Mouse (Mus musculus): Measurements from ENCODE around the gene Zdhhc12. TPM values are rescaled to one million over a fixed set of nuclear protein-coding genes. Genes with fewer than 3 reads are reported as not detected.
A peak's percentile ranks its signal among the peaks of the same experiment; 100 is the strongest.

Zdhhc12 gene
- polyA plus RNA-seq, 1 experiment, result 58.2 TPM

DNA sequence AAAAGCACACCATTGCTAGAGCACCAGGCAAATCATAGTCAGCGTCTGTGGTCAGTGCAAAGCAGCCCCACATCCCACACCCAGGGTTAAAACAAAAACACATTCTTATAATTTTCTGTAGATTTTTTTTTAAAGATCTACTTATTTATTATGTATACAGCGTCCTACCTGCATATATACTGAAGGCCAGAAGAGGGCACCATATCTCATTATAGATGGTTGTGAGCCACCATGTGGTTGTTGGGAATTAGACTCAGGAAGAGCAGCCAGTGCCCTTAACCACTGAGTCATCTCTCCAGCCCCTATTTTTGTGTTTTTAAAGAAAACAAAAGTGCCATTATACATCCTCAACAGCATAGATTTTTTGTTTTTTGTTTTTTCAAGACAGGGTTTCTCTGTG, 35.3 kb upstream of the Zdhhc12 start:
- no peaks in the 10 kb centered on the region for H3K36me3 ChIP-seq (replicated peaks; ENCODE audit: low read length)
- no peaks in the 10 kb centered on the region for H3K9me3 ChIP-seq
- no peak overlapping the region for H3K4me3 ChIP-seq (replicated peaks)
- H3K4me1 ChIP-seq, result peaks cover 50% of the 10 kb centered on the region
- TF ChIP-seq FLI1 (IDR thresholded peaks at IDR 0.05; ENCODE audit: low read length) (no peak), GATA1 (IDR thresholded peaks at IDR 0.05; ENCODE audit: borderline replicate concordance, low read length) (no peak)
- no peaks in the 10 kb centered on the region for H3K27me3 ChIP-seq (replicated peaks)

DNA sequence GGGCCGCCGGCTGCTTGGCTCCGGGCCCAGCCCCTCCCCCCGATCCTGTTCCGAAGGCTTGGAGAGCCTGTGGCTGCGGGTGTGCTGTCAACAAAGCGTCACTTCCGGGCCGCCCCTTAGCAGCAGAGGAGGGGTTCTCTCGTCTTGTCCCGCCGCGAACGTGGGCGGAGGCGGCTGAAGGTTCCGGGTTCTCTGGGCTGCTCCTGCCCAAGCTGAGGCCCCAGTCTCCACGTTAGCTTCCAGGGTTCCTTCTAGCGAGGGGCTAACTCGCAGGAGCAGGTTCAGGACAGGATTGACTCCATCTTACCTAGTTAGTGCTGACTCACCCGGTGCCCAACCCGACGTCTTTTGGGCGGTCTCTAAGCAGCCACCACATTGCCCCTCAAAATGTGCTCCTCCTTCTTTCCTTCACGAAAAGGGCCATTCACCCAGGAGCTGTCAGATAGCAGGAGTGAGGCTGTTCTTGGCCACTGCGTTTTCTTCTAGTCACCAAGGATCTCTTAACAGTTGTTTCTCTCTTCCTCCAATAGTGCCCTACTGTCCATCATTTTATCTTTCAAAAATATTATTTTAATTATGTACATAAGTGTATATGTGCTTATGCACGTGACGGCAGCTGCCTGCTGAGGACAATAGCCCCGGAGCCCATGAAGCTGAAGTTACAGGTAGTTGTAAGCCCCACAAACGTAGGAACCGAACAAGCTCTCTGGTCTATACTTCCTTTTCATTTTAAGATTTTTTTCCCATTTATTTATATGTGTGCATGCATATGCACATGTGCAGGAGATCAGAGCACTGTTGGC, 31.2 kb upstream of the Zdhhc12 start, which contains the start of gene Zer1:
Gene Zer1, minus strand, starts transcription at position 114 of the 803 bp plus-strand sequence.
- Histone ChIP-seq H3K4me3 (replicated peaks) (peak within 1 kb of the TSS; percentile 99), H3K36me3 (replicated peaks; ENCODE audit: low read length) (peaks cover 30% of the 10 kb centered on the region), H3K4me1 (peaks cover 67% of the 10 kb centered on the region), H3K9me3 (no peaks in the 10 kb centered on the region), H3K27me3 (replicated peaks) (no peaks in the 10 kb centered on the region)
- TF ChIP-seq FLI1 (IDR thresholded peaks at IDR 0.05; ENCODE audit: low read length), result no peak
- TF ChIP-seq GATA1 (IDR thresholded peaks at IDR 0.05; ENCODE audit: borderline replicate concordance, low read length), result no peak

DNA sequence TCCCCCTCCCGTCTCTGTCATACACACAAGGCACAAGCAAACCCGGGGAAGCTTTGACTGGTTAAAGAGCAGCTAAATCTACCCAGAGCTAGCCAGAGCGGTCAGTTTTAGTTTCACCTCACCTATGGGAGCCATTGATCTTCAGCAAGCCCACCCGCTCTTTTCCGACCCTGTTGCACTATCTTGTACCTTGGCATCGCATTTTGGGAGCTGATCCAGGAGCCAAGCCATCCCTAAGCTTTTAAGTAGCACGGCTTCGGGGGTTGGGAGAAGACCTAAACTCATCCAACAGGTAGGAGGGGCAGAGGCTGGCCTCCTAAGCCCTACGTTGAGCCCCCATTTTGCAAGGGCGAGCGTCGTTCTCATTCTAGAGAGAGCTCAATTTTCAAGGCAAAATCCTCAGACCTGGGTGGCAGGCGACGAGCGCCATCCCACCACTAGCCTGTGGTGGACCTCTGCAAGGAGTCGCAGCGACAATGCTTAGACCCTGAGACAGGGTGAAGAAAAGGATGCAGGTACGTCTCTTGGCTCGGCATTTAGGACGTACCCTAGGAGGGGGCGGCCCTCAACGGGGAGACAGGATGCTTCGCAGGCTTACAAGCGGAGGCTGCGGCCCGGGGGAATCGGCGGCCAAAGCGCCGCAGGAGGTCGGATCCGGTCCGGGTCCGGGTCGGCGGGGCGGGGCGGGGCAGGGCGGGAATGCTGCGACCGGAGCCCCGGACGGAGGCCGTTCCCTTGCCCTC, 30.5 kb upstream of the Zdhhc12 start:
- TF ChIP-seq FLI1 (IDR thresholded peaks at IDR 0.05; ENCODE audit: low read length) (no peak), GATA1 (IDR thresholded peaks at IDR 0.05; ENCODE audit: borderline replicate concordance, low read length) (no peak)
- H3K4me1 ChIP-seq, result peaks cover 72% of the 10 kb centered on the region
- H3K4me3 ChIP-seq (replicated peaks), result peak overlapping the region; percentile 99
- peaks cover 33% of the 10 kb centered on the region for H3K36me3 ChIP-seq (replicated peaks; ENCODE audit: low read length)
- H3K27me3 ChIP-seq (replicated peaks), result no peaks in the 10 kb centered on the region
- H3K9me3 ChIP-seq, result no peaks in the 10 kb centered on the region

DNA sequence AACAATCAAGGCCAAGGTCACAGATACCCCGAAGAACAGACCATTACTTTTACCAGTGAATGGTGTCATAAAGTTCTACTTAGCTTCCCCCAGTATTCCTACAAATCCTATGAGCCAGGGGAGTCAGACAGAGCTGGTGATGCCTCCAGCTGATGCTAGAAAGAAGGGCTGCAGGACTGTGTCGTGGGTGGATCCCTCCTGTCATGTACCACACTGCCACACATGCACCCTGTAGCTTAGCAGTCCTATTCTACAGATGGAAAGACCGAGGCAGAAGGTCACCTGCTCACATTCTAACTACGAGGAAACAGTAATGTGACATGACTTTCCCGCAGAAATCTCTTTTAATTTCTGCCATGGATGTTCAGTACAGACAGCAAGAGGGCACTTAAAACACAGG, 29.3 kb upstream of the Zdhhc12 start:
- no peaks in the 10 kb centered on the region for H3K27me3 ChIP-seq (replicated peaks)
- no peaks in the 10 kb centered on the region for H3K9me3 ChIP-seq
- no peak for TF ChIP-seq FLI1 (IDR thresholded peaks at IDR 0.05; ENCODE audit: low read length)
- no peak for TF ChIP-seq GATA1 (IDR thresholded peaks at IDR 0.05; ENCODE audit: borderline replicate concordance, low read length)
- H3K36me3 ChIP-seq (replicated peaks; ENCODE audit: low read length), result peaks cover 43% of the 10 kb centered on the region
- H3K4me1 ChIP-seq, result peaks cover 68% of the 10 kb centered on the region
- H3K4me3 ChIP-seq (replicated peaks), result peak overlapping the region; percentile 99

DNA sequence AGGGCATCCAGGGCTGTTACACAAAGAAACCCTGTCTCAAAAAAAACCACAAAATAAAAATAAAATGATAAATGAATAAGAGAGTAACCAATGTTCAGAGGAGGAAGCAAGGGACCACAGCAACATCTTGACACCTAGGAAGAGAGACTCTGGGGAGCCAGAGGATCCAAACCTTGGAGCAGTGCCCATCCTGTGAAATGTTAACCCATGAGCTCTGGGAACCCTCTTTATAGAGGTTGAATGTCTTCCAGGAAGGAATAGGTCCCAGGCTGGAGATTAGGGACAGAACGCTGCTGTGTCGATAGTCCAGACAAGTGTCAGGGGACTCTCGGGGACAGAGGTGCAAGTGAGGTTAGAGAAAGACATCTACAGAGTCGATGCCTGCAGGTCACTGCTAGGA, 26.8 kb upstream of the Zdhhc12 start:
- peaks cover 72% of the 10 kb centered on the region for H3K4me1 ChIP-seq
- peaks cover 57% of the 10 kb centered on the region for H3K36me3 ChIP-seq (replicated peaks; ENCODE audit: low read length)
- H3K4me3 ChIP-seq (replicated peaks), result peak overlapping the region; percentile 9
- TF ChIP-seq FLI1 (IDR thresholded peaks at IDR 0.05; ENCODE audit: low read length) (no peak), GATA1 (IDR thresholded peaks at IDR 0.05; ENCODE audit: borderline replicate concordance, low read length) (no peak)
- H3K27me3 ChIP-seq (replicated peaks), result no peaks in the 10 kb centered on the region
- H3K9me3 ChIP-seq, result no peaks in the 10 kb centered on the region

DNA sequence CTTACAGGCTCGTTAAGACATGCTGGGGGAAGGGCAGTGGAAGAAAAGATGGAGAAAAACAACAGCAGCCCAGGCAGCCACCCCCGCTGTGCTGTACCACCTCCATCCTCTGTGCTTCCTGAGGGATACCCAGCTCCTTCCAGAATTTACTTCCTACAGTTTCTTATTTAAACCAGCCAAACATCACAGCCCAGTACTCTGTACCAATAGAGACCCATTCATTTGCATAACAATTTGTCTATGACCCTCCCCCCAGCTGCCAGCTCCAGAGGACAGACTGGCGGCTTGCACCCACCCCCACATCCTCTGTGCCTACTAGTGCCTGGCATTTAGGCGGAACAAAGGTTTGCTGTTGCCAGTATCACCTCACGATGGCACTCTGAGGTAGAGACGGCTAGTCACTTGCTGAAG, 26.2 kb upstream of the Zdhhc12 start:
- TF ChIP-seq GATA1 (IDR thresholded peaks at IDR 0.05; ENCODE audit: borderline replicate concordance, low read length), result no peak
- no peak for TF ChIP-seq FLI1 (IDR thresholded peaks at IDR 0.05; ENCODE audit: low read length)
- Histone ChIP-seq H3K9me3 (no peaks in the 10 kb centered on the region), H3K36me3 (replicated peaks; ENCODE audit: low read length) (peaks cover 64% of the 10 kb centered on the region), H3K27me3 (replicated peaks) (no peaks in the 10 kb centered on the region), H3K4me3 (replicated peaks) (no peak overlapping the region), H3K4me1 (peaks cover 72% of the 10 kb centered on the region)

DNA sequence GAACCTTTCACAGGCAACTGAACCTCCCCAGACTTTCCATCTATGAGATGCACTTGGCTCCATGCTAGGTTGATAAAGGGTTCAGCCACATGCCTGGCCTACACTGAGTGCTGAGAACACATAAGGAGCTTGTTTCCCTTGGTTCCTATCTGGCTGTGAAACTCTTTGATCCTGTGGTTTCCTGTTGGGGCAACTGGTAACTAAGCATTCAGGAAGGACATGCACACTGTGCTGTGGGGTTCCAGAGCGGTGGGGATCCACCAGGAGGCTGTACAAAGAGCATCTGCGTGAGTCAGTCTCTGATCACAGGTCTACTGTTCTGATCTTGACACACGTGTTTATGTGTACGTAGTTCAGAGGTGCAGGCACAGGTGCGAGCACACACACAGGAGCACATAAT, 19.1 kb upstream of the Zdhhc12 start:
- Histone ChIP-seq H3K27me3 (replicated peaks) (no peaks in the 10 kb centered on the region), H3K4me1 (peaks cover 85% of the 10 kb centered on the region), H3K9me3 (no peaks in the 10 kb centered on the region), H3K4me3 (replicated peaks) (peak overlapping the region; percentile 79), H3K36me3 (replicated peaks; ENCODE audit: low read length) (peaks cover 80% of the 10 kb centered on the region)
- no peak; the same call in 2 of the 3 replicates for TF ChIP-seq GATA1 (IDR thresholded peaks at IDR 0.05; ENCODE audit: borderline replicate concordance, low read length)
- 0 out of 2 replicates have a peak, but pooled peaks have one; percentile 29 for TF ChIP-seq FLI1 (IDR thresholded peaks at IDR 0.05; ENCODE audit: low read length)

DNA sequence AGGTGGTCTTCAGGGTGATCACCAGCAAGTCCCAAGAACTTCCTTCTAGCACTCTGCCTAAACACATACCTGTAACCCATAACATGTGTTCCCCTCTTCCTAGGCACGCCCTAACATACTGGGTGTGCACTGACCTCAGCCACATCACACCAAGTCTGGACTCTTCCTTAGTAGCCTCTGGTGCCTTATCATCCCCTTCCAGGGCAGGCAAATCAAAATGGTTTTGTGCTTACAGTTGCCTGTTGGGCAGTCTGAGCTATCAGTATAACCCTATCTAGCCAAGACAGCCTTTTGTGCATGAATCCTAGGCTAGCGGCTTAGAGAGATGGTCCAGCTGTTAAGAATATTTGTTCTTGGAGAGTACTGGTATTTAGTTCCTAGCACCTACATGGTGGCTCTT, 18.1 kb upstream of the Zdhhc12 start:
- no peak for TF ChIP-seq FLI1 (IDR thresholded peaks at IDR 0.05; ENCODE audit: low read length)
- TF ChIP-seq GATA1 (IDR thresholded peaks at IDR 0.05; ENCODE audit: borderline replicate concordance, low read length), result no peak
- Histone ChIP-seq H3K4me1 (peaks cover 86% of the 10 kb centered on the region), H3K4me3 (replicated peaks) (no peak overlapping the region), H3K36me3 (replicated peaks; ENCODE audit: low read length) (peaks cover 88% of the 10 kb centered on the region), H3K9me3 (no peaks in the 10 kb centered on the region), H3K27me3 (replicated peaks) (no peaks in the 10 kb centered on the region)

DNA sequence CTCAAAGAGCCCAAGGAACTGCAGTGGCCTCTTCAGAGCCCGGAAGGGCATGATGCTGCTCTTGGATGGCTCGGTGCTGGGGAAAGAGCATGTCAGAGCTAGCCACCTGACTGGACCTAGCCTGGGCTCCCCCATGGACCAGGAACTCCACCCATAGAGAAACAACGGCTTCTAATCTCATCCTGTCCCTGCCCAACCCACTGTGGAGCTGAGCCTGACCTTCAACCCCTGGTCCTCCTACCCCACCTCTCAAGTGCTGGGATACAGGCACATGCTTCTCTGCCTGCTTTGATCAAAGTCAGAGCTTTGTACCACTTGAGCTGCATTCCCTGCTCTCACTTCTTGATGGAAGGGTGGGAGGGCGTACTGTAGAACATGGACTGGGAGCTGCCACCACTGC, 14.8 kb upstream of the Zdhhc12 start:
- TF ChIP-seq GATA1 (IDR thresholded peaks at IDR 0.05; ENCODE audit: borderline replicate concordance, low read length), result no peak
- no peak for TF ChIP-seq FLI1 (IDR thresholded peaks at IDR 0.05; ENCODE audit: low read length)
- Histone ChIP-seq H3K36me3 (replicated peaks; ENCODE audit: low read length) (peaks cover 92% of the 10 kb centered on the region), H3K27me3 (replicated peaks) (peaks cover 2% of the 10 kb centered on the region), H3K4me3 (replicated peaks) (no peak overlapping the region), H3K4me1 (peaks cover 68% of the 10 kb centered on the region), H3K9me3 (no peaks in the 10 kb centered on the region)

DNA sequence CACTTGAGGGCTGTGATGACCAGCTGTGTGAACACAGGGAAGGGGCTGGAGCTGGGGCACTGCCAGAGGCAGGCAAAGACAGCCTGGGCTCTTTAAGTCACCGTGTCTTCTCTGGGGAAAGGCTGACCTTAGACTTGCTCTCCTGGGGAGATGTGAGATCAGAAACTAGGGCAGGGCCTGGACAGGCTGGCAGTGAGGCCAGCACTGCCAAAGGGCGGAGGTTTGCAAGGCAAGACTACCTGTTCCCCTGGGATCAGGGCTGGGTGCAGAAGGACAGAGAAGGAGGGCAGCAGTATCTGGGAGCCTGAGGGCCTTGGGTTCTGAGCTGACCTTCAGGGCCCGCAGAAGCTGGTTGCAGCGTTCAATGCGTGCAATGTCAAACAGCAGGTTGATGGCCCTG, 14.2 kb upstream of the Zdhhc12 start:
- peaks cover 92% of the 10 kb centered on the region for H3K36me3 ChIP-seq (replicated peaks; ENCODE audit: low read length)

More for the DNA sequence above, 14.2 kb upstream of the Zdhhc12 start:
- Histone ChIP-seq H3K4me3 (replicated peaks) (no peak overlapping the region), H3K9me3 (no peaks in the 10 kb centered on the region), H3K4me1 (peaks cover 62% of the 10 kb centered on the region), H3K27me3 (replicated peaks) (peaks cover 2% of the 10 kb centered on the region)
- no peak for TF ChIP-seq FLI1 (IDR thresholded peaks at IDR 0.05; ENCODE audit: low read length)

Measured in megakaryocyte, embryonic 14.5 days (primary cell).